Mouse (Mus musculus) thymus, adult 2 months (tissue): ENCODE results near the gene Nomo1. TPM values are rescaled to one million over a fixed set of nuclear protein-coding genes. Genes with fewer than 3 reads are reported as not detected.

Experiments
- DNase-seq: peaks from one replicate; pipeline ENCODE4 v3.0.0; 2021
- H3K27ac ChIP-seq: fragments of 200-500 bp; 2 replicates; pipeline ENCODE4 v1.5.1; 2012; ENCODE audit warnings: low read length, control low read depth; ENCODE audit not compliant: control insufficient read depth, insufficient read depth
- H3K27me3 ChIP-seq: fragments of 200-500 bp; 2 replicates; pipeline ENCODE4 v1.6.1; 2012; ENCODE audit warnings: mild to moderate bottlenecking, low read length, moderate library complexity, mixed read lengths; ENCODE audit not compliant: control insufficient read depth, insufficient read depth
- H3K36me3 ChIP-seq: fragments of 200-500 bp; 2 replicates; pipeline ENCODE4 v1.6.1; 2012; ENCODE audit warnings: mild to moderate bottlenecking, low read length, moderate library complexity; ENCODE audit not compliant: control insufficient read depth, insufficient read depth
- H3K4me1 ChIP-seq: fragments of 200-500 bp; replicated peaks from 2 replicates; pipeline ENCODE4 v1.6.1; 2012; ENCODE audit warnings: low read length; ENCODE audit not compliant: control insufficient read depth, insufficient read depth
- H3K4me3 ChIP-seq: fragments of 200-500 bp; 2 replicates; pipeline ENCODE4 v1.5.1; 2012; ENCODE audit warnings: mild to moderate bottlenecking, low read length, control low read depth, moderate library complexity; ENCODE audit not compliant: control insufficient read depth, insufficient read depth
- CTCF ChIP-seq: fragments of 200-500 bp; IDR thresholded peaks from 2 replicates; pipeline ENCODE4 v1.5.1; 2012; ENCODE audit warnings: mild to moderate bottlenecking, control low read depth, low read length, moderate library complexity, borderline replicate concordance; ENCODE audit not compliant: control insufficient read depth, poor library complexity, insufficient read depth; ENCODE audit errors: extremely low read depth
- POLR2A ChIP-seq: fragments of 200-500 bp; IDR thresholded peaks from 2 replicates; pipeline ENCODE4 v1.6.1; 2012; ENCODE audit warnings: mild to moderate bottlenecking, low read length, control low read depth, moderate library complexity; ENCODE audit not compliant: control insufficient read depth, poor library complexity, insufficient read depth; ENCODE audit errors: extremely low read depth
- WGBS: fragments of 180-500 bp; shearing (Covaris S2); methylation state at CpG from one replicate; pipeline ENCODE4 v1.1.7; 2018; 5-methylcytosine and 5-hydroxymethylcytosine counted together
- polyA plus RNA-seq: library from polyadenylated mRNA; depleted of rRNA; stranded (reverse); fragments of >200 nt; gene quantifications from 2 replicates; pipeline ENCODE4 v1.2.3, GENCODE M21; 2012

Nomo1 gene
- polyA plus RNA-seq, 1 experiment: 37.4 TPM

- Histone ChIP-seq H3K27me3 (no peaks in the 10 kb centered on the region), H3K4me1 (no peaks in the 10 kb centered on the region; the same call in 1 of the 2 replicates), H3K4me3 (no peak overlapping the region), H3K27ac (no peak overlapping the region), H3K36me3 (no peaks in the 10 kb centered on the region)
- 14% methylated on average over 5 of the region's 5 CpGs for WGBS
- DNase-seq: peak; percentile 51
- TF ChIP-seq POLR2A (no peak), CTCF (peak; percentile 45; the same call in 1 of the 2 replicates)
These were observed 23.9 kb upstream of the Nomo1 start for GRCm38 (mm10) chr7:46009578-46009977.

- Histone ChIP-seq H3K36me3 (no peaks in the 10 kb centered on the region), H3K27me3 (no peaks in the 10 kb centered on the region), H3K4me1 (no peaks in the 10 kb centered on the region; the same call in 1 of the 2 replicates), H3K4me3 (no peak overlapping the region), H3K27ac (no peak overlapping the region)
- DNase-seq: no peak
- TF ChIP-seq CTCF (no peak), POLR2A (no peak)
These were observed 21.4 kb upstream of the Nomo1 start for GRCm38 (mm10) chr7:46012121-46012520.

DNA sequence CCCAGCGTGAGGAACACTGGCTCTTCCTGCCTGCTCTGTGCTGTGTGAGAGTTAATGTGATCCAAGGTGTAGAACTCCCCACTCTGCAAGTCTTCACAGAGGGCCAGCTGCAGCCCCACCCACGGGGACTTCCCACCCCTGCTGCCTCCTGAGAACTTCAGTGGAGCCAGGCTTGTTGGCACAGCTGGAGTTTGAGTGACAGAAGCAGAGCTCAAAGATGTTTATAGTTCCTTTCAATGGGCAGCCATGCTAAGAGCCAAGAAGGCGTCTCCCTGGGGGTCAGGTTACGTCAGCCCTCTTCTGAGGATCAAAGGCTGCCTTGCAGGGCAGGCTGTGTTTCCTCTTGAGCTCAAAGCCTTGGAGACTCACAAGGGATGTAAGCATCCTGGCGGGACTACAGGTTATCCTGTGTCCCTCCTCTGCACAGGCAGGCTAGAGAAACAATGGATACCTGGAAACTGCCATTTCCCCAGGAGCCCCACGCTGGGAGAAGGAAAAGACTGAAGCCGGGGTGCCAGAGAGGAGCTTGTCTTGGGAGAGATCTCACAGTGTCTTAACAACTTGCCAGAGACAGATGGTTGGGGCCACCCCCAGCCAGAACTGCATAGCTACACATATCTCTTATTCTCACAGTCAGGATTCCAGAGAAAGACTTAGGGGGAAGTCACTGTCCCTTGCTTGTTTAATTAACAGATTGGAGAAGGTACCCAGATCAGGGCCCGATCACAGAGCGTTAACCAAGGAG lies 20.1 kb upstream of the Nomo1 start:
- 69% methylated on average over 9 of the region's 9 CpGs for WGBS
- Histone ChIP-seq H3K27me3 (no peaks in the 10 kb centered on the region), H3K4me3 (no peak overlapping the region), H3K4me1 (no peaks in the 10 kb centered on the region; the same call in 1 of the 2 replicates), H3K36me3 (no peaks in the 10 kb centered on the region), H3K27ac (no peak overlapping the region)
- DNase-seq: no peak
- TF ChIP-seq POLR2A (no peak), CTCF (no peak)

GRCm38 (mm10) chr7:46019594-46019993 lies 13.9 kb upstream of the Nomo1 start:
- H3K27ac ChIP-seq: no peak overlapping the region
- 86% methylated on average over 3 of the region's 3 CpGs for WGBS
- TF ChIP-seq POLR2A (no peak), CTCF (no peak)
- no peak for DNase-seq
- no peaks in the 10 kb centered on the region for H3K27me3 ChIP-seq
- no peaks in the 10 kb centered on the region for H3K4me1 ChIP-seq
- no peak overlapping the region for H3K4me3 ChIP-seq
- no peaks in the 10 kb centered on the region for H3K36me3 ChIP-seq

- no peaks in the 10 kb centered on the region for H3K27me3 ChIP-seq
- H3K27ac ChIP-seq: no peak overlapping the region
- 92% methylated on average over 4 of the region's 4 CpGs for WGBS
- H3K4me1 ChIP-seq: no peaks in the 10 kb centered on the region
- H3K36me3 ChIP-seq: no peaks in the 10 kb centered on the region
- TF ChIP-seq CTCF: no peak
- TF ChIP-seq POLR2A: no peak
- no peak overlapping the region for H3K4me3 ChIP-seq
- no peak for DNase-seq
These were observed 11.5 kb upstream of the Nomo1 start for GRCm38 (mm10) chr7:46021951-46022350.

DNA sequence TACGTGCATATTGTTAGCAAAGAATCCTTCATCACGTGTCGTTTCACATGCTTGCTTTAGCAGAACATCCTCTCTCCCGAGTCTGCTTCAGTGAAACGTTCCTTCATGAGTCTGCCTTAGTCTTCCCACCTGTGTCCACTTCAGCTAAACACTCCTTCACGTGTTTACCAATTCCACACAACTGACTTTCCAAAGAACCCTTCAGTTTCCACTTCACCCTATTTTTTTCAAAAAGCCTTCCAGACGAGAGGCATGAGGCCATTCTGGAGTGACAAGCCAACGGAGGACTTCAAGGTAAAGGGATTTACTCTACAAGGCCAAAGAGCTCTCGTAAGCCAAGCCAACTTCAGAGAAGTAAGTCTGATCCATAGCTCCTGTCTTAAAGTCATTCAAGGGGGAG lies 8.1 kb upstream of the Nomo1 start:
- DNase-seq: no peak
- Histone ChIP-seq H3K4me1 (no peaks in the 10 kb centered on the region), H3K4me3 (no peak overlapping the region), H3K36me3 (no peaks in the 10 kb centered on the region), H3K27ac (no peak overlapping the region), H3K27me3 (no peaks in the 10 kb centered on the region)
- TF ChIP-seq CTCF: no peak
- TF ChIP-seq POLR2A: no peak
- 86% methylated on average over 9 of the region's 9 CpGs for WGBS
